Mouse (Mus musculus): ENCODE measurements at regions not wholly inside any gene's neighbourhood (a gene's known extent, or its start where the extent isn't known, plus 50 kb on each side); places are given as distances from the start of the nearest gene placed in this dataset.

DNA sequence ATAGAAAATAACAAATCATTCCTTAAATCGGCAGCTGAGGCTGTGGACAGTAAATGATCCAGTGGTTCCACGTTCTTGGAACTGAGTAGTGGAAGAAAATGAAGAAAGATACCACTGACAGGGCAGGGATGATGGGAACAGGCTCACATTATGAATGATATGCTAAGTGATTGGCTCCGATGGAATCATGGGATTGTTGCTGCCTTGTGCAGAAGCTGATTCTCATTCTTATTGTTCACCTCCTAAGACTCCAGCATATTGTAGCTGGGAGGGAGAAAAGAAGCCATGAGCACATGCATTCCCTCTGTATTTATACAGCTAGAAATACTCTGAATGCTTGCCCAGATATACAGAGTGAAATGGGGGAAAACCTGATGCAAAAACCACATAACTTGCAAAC lies 777.3 kb upstream of the Gm8797 start:
- DNase-seq, result no peak

DNA sequence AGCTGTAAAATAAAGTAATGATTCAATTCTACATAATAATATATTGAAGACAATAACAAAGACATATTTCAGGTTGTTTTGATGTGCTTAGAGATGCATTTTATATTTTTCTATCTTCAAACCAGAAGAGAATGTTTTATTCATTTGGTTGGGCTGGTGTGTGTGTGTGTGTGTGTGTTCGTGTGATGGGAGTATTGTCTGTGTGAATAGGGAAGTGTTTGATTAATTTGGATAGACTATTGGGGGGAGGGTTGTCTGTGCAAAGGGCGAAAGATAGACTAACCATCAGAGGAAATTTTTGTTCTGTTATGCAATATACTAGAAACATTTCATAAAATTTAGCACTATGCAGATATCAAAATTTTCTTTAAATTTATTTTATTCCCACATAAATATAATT lies 776.8 kb upstream of the Gm8797 start:
- DNase-seq, result no peak

DNA sequence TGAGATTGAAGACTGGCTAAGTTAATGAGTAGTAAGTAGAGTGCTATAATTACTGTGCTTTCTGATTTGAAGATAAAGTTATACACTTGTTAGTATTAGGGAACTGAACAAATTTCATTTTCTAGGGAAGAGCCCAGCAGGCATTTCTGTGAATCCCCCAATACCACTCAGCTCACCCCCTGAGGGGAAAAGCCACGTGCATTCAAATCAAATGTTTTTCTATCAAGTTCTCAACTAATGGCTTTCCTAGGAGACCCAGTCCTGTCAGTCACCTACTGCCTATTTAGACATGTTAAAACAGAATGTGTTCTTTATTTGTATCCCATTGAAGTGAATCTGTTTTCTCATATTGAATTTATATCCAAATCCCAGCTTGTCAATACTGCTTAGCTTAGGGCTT lies 775.9 kb upstream of the Gm8797 start:
- DNase-seq, result no peak

DNA sequence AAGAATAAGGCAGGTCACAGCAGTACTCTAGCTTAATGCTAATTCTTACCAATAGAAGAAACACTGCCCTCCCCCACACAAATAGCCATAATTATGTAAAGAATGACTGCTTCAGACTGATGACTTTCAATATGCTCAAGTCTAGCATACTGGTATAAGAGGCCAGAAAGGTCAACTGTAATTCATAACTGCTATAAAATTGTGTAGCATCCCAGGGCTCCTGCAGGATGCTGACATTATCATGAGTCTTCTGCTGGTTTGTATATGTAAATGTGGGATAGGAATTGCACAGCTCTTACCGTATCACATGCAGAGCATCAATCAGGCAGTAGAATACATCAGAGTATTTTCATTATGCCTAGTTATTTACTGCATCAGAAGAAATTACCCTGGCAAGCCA lies 774.3 kb upstream of the Gm8797 start:
- DNase-seq, result no peak

DNA sequence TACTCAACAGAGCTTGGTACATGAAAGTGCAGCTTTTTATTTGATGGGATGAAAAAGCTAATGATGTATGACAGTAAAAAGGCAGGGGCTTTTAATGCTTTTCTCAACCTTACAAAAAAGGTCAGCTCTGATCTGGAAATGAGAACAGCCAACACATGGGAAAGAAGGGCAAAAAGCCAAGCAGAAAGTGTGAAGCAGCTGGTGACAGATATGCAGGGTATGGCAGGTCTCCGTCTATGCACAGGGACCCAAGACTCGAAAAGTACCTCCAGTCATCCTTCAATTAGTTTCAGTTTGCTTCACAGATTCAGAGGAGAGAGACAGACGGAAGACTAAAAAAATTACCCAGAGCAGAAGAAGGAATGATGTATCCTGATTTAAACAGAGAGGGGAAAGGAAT lies 732.9 kb upstream of the Gm8797 start:
- peak; percentile 36 to 40 for DNase-seq

Measured in cerebellum, postnatal 10 days (tissue).